Mouse (Mus musculus) cortical plate, adult 2 months (tissue): ENCODE results near the gene Tsga10.

Experiments
- CTCF ChIP-seq: fragments of 200-500 bp; IDR thresholded peaks from 2 replicates; pipeline ENCODE4 v1.5.1; 2011; ENCODE audit warnings: mild to moderate bottlenecking, control low read depth, low read length; ENCODE audit not compliant: insufficient read depth; ENCODE audit errors: extremely low read depth
- POLR2A ChIP-seq: fragments of 200-500 bp; IDR thresholded peaks from 2 replicates; pipeline ENCODE4 v1.6.1; 2011; ENCODE audit warnings: mild to moderate bottlenecking, low read length, control low read depth; ENCODE audit not compliant: insufficient read depth; ENCODE audit errors: extremely low read depth

DNA sequence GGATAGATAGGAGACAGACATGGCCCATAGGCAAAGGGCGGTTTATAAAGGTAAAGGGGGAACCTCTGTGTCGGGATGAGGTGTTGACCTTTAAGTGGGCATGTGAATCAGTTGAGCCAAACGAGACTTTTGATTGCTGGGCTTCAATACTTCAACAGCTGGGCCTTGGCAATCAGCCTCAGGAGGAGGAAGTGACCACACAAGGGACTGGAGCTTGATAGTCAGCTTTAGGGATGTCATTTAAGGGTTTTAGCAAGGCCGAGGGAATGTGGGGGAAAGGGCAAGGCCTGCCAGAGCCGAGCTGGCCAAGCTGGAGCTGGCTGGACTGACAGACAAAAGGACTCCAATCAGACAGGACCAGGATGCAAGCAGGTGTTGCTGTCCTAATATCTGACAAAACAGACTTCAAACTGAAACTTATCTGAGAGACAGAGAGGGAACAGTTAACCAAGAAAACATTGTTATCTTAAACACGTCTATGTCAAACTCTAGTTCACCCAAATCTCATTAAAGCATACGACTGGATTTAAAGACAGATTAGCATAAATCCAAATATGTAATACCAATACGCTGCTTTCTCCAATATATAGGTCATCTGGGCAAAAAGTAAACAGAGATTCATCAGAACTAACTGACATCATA is 125.9 kb downstream of the Tsga10 start:
- TF ChIP-seq CTCF = no peak
- no peak for TF ChIP-seq POLR2A
